Mouse (Mus musculus): ENCODE results near the gene Usp46. TPM values are rescaled to one million over a fixed set of nuclear protein-coding genes. Genes with fewer than 3 reads are reported as not detected.
A peak's percentile ranks its signal among the peaks of the same experiment; 100 is the strongest.

The Usp46 gene
- polyA plus RNA-seq, 1 experiment from 2014 or later: 30.1 TPM

DNA sequence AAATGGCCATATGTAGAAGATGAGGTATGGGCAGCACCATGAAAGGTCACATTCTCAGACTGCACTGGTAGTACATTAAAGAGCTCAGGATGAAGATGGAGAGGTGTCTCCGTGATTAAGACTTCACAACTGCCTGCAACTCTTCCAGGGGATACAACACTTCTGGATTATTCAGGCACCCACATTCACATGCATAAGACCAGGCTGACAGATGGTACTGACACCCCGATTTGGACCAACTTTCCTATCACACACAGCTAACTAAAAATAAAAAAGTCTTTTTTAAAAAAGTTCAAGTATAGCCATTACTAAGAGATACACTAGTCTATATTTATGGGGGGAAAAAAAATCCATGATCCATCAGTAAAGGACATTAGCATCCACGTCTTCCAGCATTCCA lies 112.5 kb downstream of the Usp46 start:
- H3K36me3 ChIP-seq: no peaks in the 10 kb centered on the region
- DNase-seq (ENCODE audit: low spot score): no peak
- no peak overlapping the region for H3K27ac ChIP-seq (replicated peaks)
- H3K4me3 ChIP-seq: no peak overlapping the region
- 86% methylated on average over 3 of the region's 3 CpGs for WGBS
- no peaks in the 10 kb centered on the region for H3K27me3 ChIP-seq (ENCODE audit: low read depth, poor library complexity, severe bottlenecking)
- H3K4me1 ChIP-seq: peaks cover 15% of the 10 kb centered on the region
- H3K9me3 ChIP-seq (replicated peaks): no peaks in the 10 kb centered on the region

GRCm38 (mm10) chr5:73955005-73955404 lies 113.2 kb downstream of the Usp46 start:
- H3K36me3 ChIP-seq: no peaks in the 10 kb centered on the region
- H3K4me3 ChIP-seq: no peak overlapping the region
- no peak overlapping the region for H3K27ac ChIP-seq (replicated peaks)
- 93% methylated on average over 4 of the region's 4 CpGs for WGBS
- H3K9me3 ChIP-seq (replicated peaks): no peaks in the 10 kb centered on the region
- no peaks in the 10 kb centered on the region for H3K27me3 ChIP-seq (ENCODE audit: low read depth, poor library complexity, severe bottlenecking)
- peaks cover 17% of the 10 kb centered on the region for H3K4me1 ChIP-seq
- DNase-seq (ENCODE audit: low spot score): no peak

- Histone ChIP-seq H3K27me3 (ENCODE audit: low read depth, poor library complexity, severe bottlenecking) (no peaks in the 10 kb centered on the region), H3K4me1 (peaks cover 17% of the 10 kb centered on the region), H3K9me3 (replicated peaks) (no peaks in the 10 kb centered on the region), H3K4me3 (no peak overlapping the region), H3K36me3 (no peaks in the 10 kb centered on the region), H3K27ac (replicated peaks) (no peak overlapping the region)
- WGBS: 91% methylated on average over 3 of the region's 3 CpGs
- no peak for DNase-seq (ENCODE audit: low spot score)
Observed at GRCm38 (mm10) chr5:73953066-73953614, 115.1 kb downstream of the Usp46 start.

DNA sequence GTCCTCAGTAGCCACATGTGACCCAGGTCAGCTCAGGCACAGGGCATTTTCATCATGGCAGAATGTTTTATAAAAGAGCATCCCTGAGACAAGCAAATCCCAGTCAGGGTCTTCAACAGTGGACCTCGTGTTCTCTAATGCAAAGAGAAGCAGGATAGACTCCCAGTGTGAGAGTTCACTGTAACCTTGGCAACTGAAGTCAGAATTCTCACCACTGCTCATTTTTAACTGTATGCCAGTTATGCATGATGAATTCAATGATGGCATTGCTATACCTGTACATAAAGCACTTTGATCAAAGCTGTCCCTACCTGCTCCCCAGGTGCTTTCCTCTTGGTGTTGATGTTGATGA lies 116.6 kb downstream of the Usp46 start:
- H3K4me1 ChIP-seq: peaks cover 17% of the 10 kb centered on the region
- H3K9me3 ChIP-seq (replicated peaks): no peaks in the 10 kb centered on the region
- no peak overlapping the region for H3K27ac ChIP-seq (replicated peaks)
- no peaks in the 10 kb centered on the region for H3K27me3 ChIP-seq (ENCODE audit: low read depth, poor library complexity, severe bottlenecking)
- no peak for DNase-seq (ENCODE audit: low spot score)
- H3K36me3 ChIP-seq: no peaks in the 10 kb centered on the region
- no peak overlapping the region for H3K4me3 ChIP-seq
- WGBS: 78% methylated on average over 1 of the region's 1 CpGs

GRCm38 (mm10) chr5:73950809-73951648 lies 117.2 kb downstream of the Usp46 start:
- WGBS: 54% methylated on average over 16 of the region's 16 CpGs
- DNase-seq (ENCODE audit: low spot score): no peak
- no peak overlapping the region for H3K4me3 ChIP-seq
- no peaks in the 10 kb centered on the region for H3K27me3 ChIP-seq (ENCODE audit: low read depth, poor library complexity, severe bottlenecking)
- peaks cover 17% of the 10 kb centered on the region for H3K4me1 ChIP-seq
- H3K36me3 ChIP-seq: no peaks in the 10 kb centered on the region
- H3K27ac ChIP-seq (replicated peaks): peak overlapping the region; percentile 35; the same call in 1 of the 2 replicates
- H3K9me3 ChIP-seq (replicated peaks): no peaks in the 10 kb centered on the region

Other genes with a start within 250 kb of the Usp46 start
- 27.3 and 30.3 TPM in 2 replicates for gene Rasl11b, start 126.9 kb upstream of the Usp46 start, polyA plus RNA-seq (2016; fragmentation: Nextera tagmentation; extraction: Ambion mirVana)

Data from midbrain, embryonic 10.5 days (tissue).